Comparison of ENCODE assay signal across 7 mouse cellular contexts in genomic region chr1:132542762-132543306, GRCm38 (mm10). TPM values are rescaled to one million over a fixed set of nuclear protein-coding genes. Genes with fewer than 3 reads are reported as not detected.
A peak's percentile ranks its signal among the peaks of the same experiment; 100 is the strongest.
DNase-seq lines count a peak whose midpoint lies in the region; ATAC-seq lines count a peak whose summit lies in the region.

TSS of gene Cntn2 (minus strand) at chr1:132543256.

- peak; percentile 72 for DNase-seq in Muller cell, postnatal 12 days (ENCODE audit: inconsistent ontology term)
- peak; percentile 88 to 92 for DNase-seq in cerebellum, adult 18-20 months
- DNase-seq in frontal cortex, adult 2 months (ENCODE audit: extremely low spot score in 1 of 2, low spot score in 1 of 2), result peak in 1 of 2 experiments; percentile 80
- peak; percentile 80 to 89 for DNase-seq in left cerebral cortex, postnatal 25 days (ENCODE audit: low spot score in 2 of 2)
- DNase-seq in right cerebral cortex, adult 2 months (ENCODE audit: low spot score in 2 of 2), result peak; percentile 71 to 76
- DNase-seq in kidney, postnatal 36 days, result no peak

- intact Hi-C loops in left cerebral cortex, postnatal 25 days (cut with DNase I), result no loop called here

- ATAC-seq in megakaryocyte progenitor cell, adult 5-6 weeks (replicated peaks; ENCODE audit: poor library complexity), result no peak

RNA-seq across cellular contexts. Expression of gene Cntn2, which starts in this region (rescaled TPM):
- 35.6 and 39.8 TPM in 2 replicates for polyA plus RNA-seq in frontal cortex, adult 2 months (2012; rRNA removed)
- total RNA-seq in left cerebral cortex, postnatal 25 days (2021), result 10 to 100 TPM; 60.4 to 71.0 TPM
- not detected in 2 replicates for total RNA-seq in megakaryocyte progenitor cell, adult 5-6 weeks (2015)
- not detected in 2 replicates for total RNA-seq in megakaryocyte progenitor cell, adult 5-6 weeks (2017)

Comparison
In these comparisons a context has a peak if more than half of its experiments do, and no peak if none do; other contexts are left out.
1. RNA of gene Cntn2 (total RNA-seq): 60.4 to 71.0 TPM in left cerebral cortex, postnatal 25 days; not detected in megakaryocyte progenitor cell, adult 5-6 weeks; every median in the first group is over 10 times any median in the second.
2. DNase-seq: peak in Muller cell, postnatal 12 days (single experiment), cerebellum, adult 18-20 months (2 of 2), left cerebral cortex, postnatal 25 days (2 of 2) and right cerebral cortex, adult 2 months (2 of 2); none in kidney, postnatal 36 days (0 of 2).